Mouse (Mus musculus) midbrain, embryonic 12.5 days (tissue): ENCODE measurements around the gene Shld1. TPM values are rescaled to one million over a fixed set of nuclear protein-coding genes. Genes with fewer than 3 reads are reported as not detected.

ENCODE experiments used
- ATAC-seq: fragments of 200-750 bp; cut with Nextera tagmentation; 2 replicates; pipeline ENCODE4 v1.8.0; 2017; ENCODE audit warnings: low read depth, moderate TSS enrichment, moderate library complexity; ENCODE audit not compliant: low FRiP score
- H3K27ac ChIP-seq: fragments of 300-500 bp; sonication (generic); replicated peaks from 2 replicates; pipeline ENCODE4 v1.5.1; 2016; ENCODE audit warnings: mild to moderate bottlenecking
- H3K27me3 ChIP-seq: fragments of 300-500 bp; sonication (generic); 2 replicates; pipeline ENCODE4 v1.6.1; 2016; ENCODE audit warnings: mild to moderate bottlenecking
- H3K36me3 ChIP-seq: fragments of 300-500 bp; sonication (generic); 2 replicates; pipeline ENCODE4 v1.6.1; 2016
- H3K4me1 ChIP-seq: fragments of 300-500 bp; sonication (generic); 2 replicates; pipeline ENCODE4 v1.6.1; 2016
- H3K4me2 ChIP-seq: fragments of 300-500 bp; sonication (generic); replicated peaks from 2 replicates; pipeline ENCODE4 v1.6.1; 2016; ENCODE audit warnings: mild to moderate bottlenecking, moderate library complexity
- H3K4me3 ChIP-seq: fragments of 300-500 bp; sonication (generic); 2 replicates; pipeline ENCODE4 v1.5.1; 2016; ENCODE audit warnings: mild to moderate bottlenecking
- H3K9ac ChIP-seq: fragments of 300-500 bp; sonication (generic); replicated peaks from 2 replicates; pipeline ENCODE4 v1.6.1; 2016; ENCODE audit warnings: mild to moderate bottlenecking, moderate library complexity
- H3K9me3 ChIP-seq: fragments of 300-500 bp; sonication (generic); 2 replicates; pipeline ENCODE4 v1.6.1; 2016; ENCODE audit warnings: mild to moderate bottlenecking
- WGBS: fragments of 180-500 bp; shearing (Covaris S2); methylation state at CpG from one replicate; pipeline ENCODE4 v1.1.7; 2016; 5-methylcytosine and 5-hydroxymethylcytosine counted together
- polyA plus RNA-seq: library from polyadenylated mRNA; unstranded; fragments of >200 nt; fragmentation: Nextera tagmentation; extraction: Ambion mirVana; gene quantifications from 2 replicates; pipeline ENCODE4 v1.2.1, GENCODE M21; 2016

Gene Shld1
- polyA plus RNA-seq, 1 experiment from 2014 or later: 20.6 TPM

- peak within 1 kb of the TSS; percentile 96 for H3K27ac ChIP-seq
- H3K9me3 ChIP-seq: no peaks in the 10 kb centered on the region
- peak within 1 kb of the TSS; percentile 70 for H3K4me2 ChIP-seq
- no peaks in the 10 kb centered on the region for H3K27me3 ChIP-seq
- H3K9ac ChIP-seq: peak within 1 kb of the TSS; percentile 73
- ATAC-seq: no peak; the same call in 1 of the 2 replicates
- H3K4me3 ChIP-seq: peak within 1 kb of the TSS; percentile 49
- WGBS: 7% methylated on average over 4 of the region's 4 CpGs
- no peaks in the 10 kb centered on the region for H3K36me3 ChIP-seq
- H3K4me1 ChIP-seq: no peaks in the 10 kb centered on the region
Observed at GRCm38 (mm10) chr2:132780978-132781377, 94.2 kb downstream of the Shld1 start, which contains the start of gene Chgb. TSS of gene Chgb (plus strand) at chr2:132781278.

GRCm38 (mm10) chr2:132781439-132782068, 94.8 kb downstream of the Shld1 start:
- peak; percentile 99 for ATAC-seq
- no peaks in the 10 kb centered on the region for H3K27me3 ChIP-seq
- no peaks in the 10 kb centered on the region for H3K4me1 ChIP-seq
- H3K4me2 ChIP-seq: peak overlapping the region; percentile 70
- no peaks in the 10 kb centered on the region for H3K36me3 ChIP-seq
- WGBS: under 1% methylated on average over 39 of the region's 41 CpGs
- no peaks in the 10 kb centered on the region for H3K9me3 ChIP-seq
- peak overlapping the region; percentile 49 for H3K4me3 ChIP-seq
- H3K27ac ChIP-seq: peak overlapping the region; percentile 96
- peak overlapping the region; percentile 73 for H3K9ac ChIP-seq

- Histone ChIP-seq H3K4me1 (no peaks in the 10 kb centered on the region), H3K4me3 (no peak overlapping the region), H3K27me3 (no peaks in the 10 kb centered on the region), H3K9me3 (no peaks in the 10 kb centered on the region), H3K4me2 (no peak overlapping the region), H3K27ac (no peak overlapping the region), H3K9ac (no peak overlapping the region), H3K36me3 (no peaks in the 10 kb centered on the region)
- WGBS: 87% methylated on average over 6 of the region's 6 CpGs
- ATAC-seq: no peak
Observed at GRCm38 (mm10) chr2:132784039-132784438, 97.3 kb downstream of the Shld1 start.

- H3K36me3 ChIP-seq: peaks cover 13% of the 10 kb centered on the region; the same call in 1 of the 2 replicates
- 89% methylated on average over 19 of the region's 19 CpGs for WGBS
- no peak overlapping the region for H3K4me3 ChIP-seq
- no peak overlapping the region for H3K27ac ChIP-seq
- ATAC-seq: no peak
- H3K27me3 ChIP-seq: 0 out of 2 replicates have a peak, but pooled peaks cover 5% of the 10 kb centered on the region
- no peak overlapping the region for H3K9ac ChIP-seq
- H3K9me3 ChIP-seq: no peaks in the 10 kb centered on the region
- no peak overlapping the region for H3K4me2 ChIP-seq
- H3K4me1 ChIP-seq: no peaks in the 10 kb centered on the region
Observed at GRCm38 (mm10) chr2:132793441-132794203, 106.9 kb downstream of the Shld1 start.

GRCm38 (mm10) chr2:132794204-132794586, 107.5 kb downstream of the Shld1 start:
- H3K9ac ChIP-seq: no peak overlapping the region
- H3K9me3 ChIP-seq: no peaks in the 10 kb centered on the region
- no peak overlapping the region for H3K27ac ChIP-seq
- H3K4me3 ChIP-seq: no peak overlapping the region
- WGBS: 85% methylated on average over 7 of the region's 7 CpGs
- H3K36me3 ChIP-seq: peaks cover 13% of the 10 kb centered on the region; the same call in 1 of the 2 replicates
- ATAC-seq: no peak
- H3K27me3 ChIP-seq: 0 out of 2 replicates have a peak, but pooled peaks cover 5% of the 10 kb centered on the region
- no peaks in the 10 kb centered on the region for H3K4me1 ChIP-seq
- no peak overlapping the region for H3K4me2 ChIP-seq

Other genes starting within 250 kb of the Shld1 start
- 62.3 and 64.4 TPM in 2 replicates for gene Gpcpd1, start 99.2 kb upstream of the Shld1 start, polyA plus RNA-seq
- 42.9 and 50.2 TPM in 2 replicates for gene Chgb, start 94.3 kb downstream of the Shld1 start, polyA plus RNA-seq
- 30.5 and 33.8 TPM in 2 replicates for gene Trmt6, start 129.1 kb downstream of the Shld1 start, polyA plus RNA-seq
- gene Mcm8, start 129.2 kb downstream of the Shld1 start, polyA plus RNA-seq: 18.8 and 18.9 TPM in 2 replicates
- gene Crls1, start 159.7 kb downstream of the Shld1 start, polyA plus RNA-seq: 22.1 and 25.8 TPM in 2 replicates
- 0.06 and 0.08 TPM in 2 replicates for gene Lrrn4, start 194.0 kb downstream of the Shld1 start, polyA plus RNA-seq